ENCODE assay signal across 7 mouse cellular contexts in genomic region chr10:111506101-111506925, GRCm38 (mm10). TPM values are rescaled to one million over a fixed set of nuclear protein-coding genes. Genes with fewer than 3 reads are reported as not detected.
DNase-seq lines count a peak whose midpoint lies in the region; ATAC-seq and TF ChIP-seq lines count a peak whose summit lies in the region.

Gene Phlda1 (plus strand): TSS chr10:111506286.

- peak; percentile 51 for TF ChIP-seq CTCF in heart, adult 2 months (IDR thresholded peaks at IDR 0.05)

- peak; percentile 98 to 99 for DNase-seq in adrenal gland, postnatal 36 days
- peak; percentile 97 for DNase-seq in heart, adult 2 months
- DNase-seq in kidney, adult 8-10 months, result peak; percentile 92 to 93
- DNase-seq in spleen, postnatal 10 days (ENCODE audit: low spot score in 2 of 2), result peak; percentile 80 to 89

- TF ChIP-seq POLR2A in heart, adult 2 months (IDR thresholded peaks at IDR 0.05; ENCODE audit: insufficient read depth, low read depth, low read length), result peak; percentile 87

- H3K36me3 ChIP-seq in embryonic facial prominence, embryonic 13.5 days, result no peaks in the 10 kb centered on the region
- peaks cover 4% of the 10 kb centered on the region; the same call in 1 of the 2 replicates for H3K36me3 ChIP-seq in heart, adult 2 months (ENCODE audit: control insufficient read depth, insufficient read depth, low read length)
- H3K36me3 ChIP-seq in limb, embryonic 13.5 days, result no peaks in the 10 kb centered on the region
- H3K36me3 ChIP-seq in midbrain, embryonic 16.5 days (ENCODE audit: control insufficient read depth, insufficient read depth, low read length), result no peaks in the 10 kb centered on the region

- no peak for TF ChIP-seq EP300 in heart, adult 2 months (IDR thresholded peaks at IDR 0.05; ENCODE audit: insufficient read depth, low read depth, low read length)

- no peaks in the 10 kb centered on the region for H3K79me2 ChIP-seq in heart, adult 2 months (replicated peaks; ENCODE audit: control insufficient read depth, insufficient read depth, low read length)

- H3K4me1 ChIP-seq in embryonic facial prominence, embryonic 13.5 days, result peaks cover 36% of the 10 kb centered on the region
- peaks cover 4% of the 10 kb centered on the region for H3K4me1 ChIP-seq in heart, adult 2 months (ENCODE audit: control insufficient read depth, insufficient read depth, low read length)
- peaks cover 55% of the 10 kb centered on the region for H3K4me1 ChIP-seq in limb, embryonic 13.5 days
- peaks cover 9% of the 10 kb centered on the region for H3K4me1 ChIP-seq in midbrain, embryonic 16.5 days (ENCODE audit: control insufficient read depth, insufficient read depth, low read length)

- under 1% methylated on average over 80 of the region's 94 CpGs for WGBS in embryonic facial prominence, embryonic 13.5 days
- under 1% methylated on average over 79 of the region's 94 CpGs for WGBS in heart, adult 2 months
- WGBS in limb, embryonic 13.5 days, result under 1% methylated on average over 74 of the region's 94 CpGs
- under 1% methylated on average over 67 of the region's 94 CpGs for WGBS in midbrain, embryonic 16.5 days

- no peaks in the 10 kb centered on the region for H3K9me3 ChIP-seq in embryonic facial prominence, embryonic 13.5 days
- H3K9me3 ChIP-seq in limb, embryonic 13.5 days, result no peaks in the 10 kb centered on the region
- no peaks in the 10 kb centered on the region for H3K9me3 ChIP-seq in midbrain, embryonic 16.5 days (replicated peaks; ENCODE audit: control insufficient read depth, low read length, poor library complexity, severe bottlenecking)

- peak; percentile 82 for ATAC-seq in embryonic facial prominence, embryonic 13.5 days (ENCODE audit: insufficient number of reproducible peaks, insufficient read depth, low FRiP score, low TSS enrichment, low read depth)
- ATAC-seq in limb, embryonic 13.5 days (ENCODE audit: low FRiP score, low read depth), result peak; percentile 89
- ATAC-seq in midbrain, embryonic 16.5 days, result peak; percentile 86

- peak within 1 kb of the TSS; percentile 89 for H3K4me3 ChIP-seq in embryonic facial prominence, embryonic 13.5 days
- peak within 1 kb of the TSS; percentile 82 for H3K4me3 ChIP-seq in heart, adult 2 months
- peak within 1 kb of the TSS; percentile 80 for H3K4me3 ChIP-seq in limb, embryonic 13.5 days
- peak within 1 kb of the TSS; percentile 79 for H3K4me3 ChIP-seq in midbrain, embryonic 16.5 days (ENCODE audit: low read depth, low read length)

- peak within 1 kb of the TSS; percentile 94 for H3K27ac ChIP-seq in embryonic facial prominence, embryonic 13.5 days
- peak within 1 kb of the TSS; percentile 93 for H3K27ac ChIP-seq in heart, adult 2 months
- peak within 1 kb of the TSS; percentile 95 for H3K27ac ChIP-seq in limb, embryonic 13.5 days
- peak within 1 kb of the TSS; percentile 89 for H3K27ac ChIP-seq in midbrain, embryonic 16.5 days (ENCODE audit: low read length)

- H3K4me2 ChIP-seq in embryonic facial prominence, embryonic 13.5 days, result peak within 1 kb of the TSS; percentile 83
- H3K4me2 ChIP-seq in limb, embryonic 13.5 days (replicated peaks), result peak within 1 kb of the TSS; percentile 80
- H3K4me2 ChIP-seq in midbrain, embryonic 16.5 days (ENCODE audit: low read length), result peak within 1 kb of the TSS; percentile 91

- H3K27me3 ChIP-seq in embryonic facial prominence, embryonic 13.5 days, result no peaks in the 10 kb centered on the region
- H3K27me3 ChIP-seq in heart, adult 2 months (ENCODE audit: control insufficient read depth, insufficient read depth, low read length), result no peaks in the 10 kb centered on the region
- H3K27me3 ChIP-seq in limb, embryonic 13.5 days, result no peaks in the 10 kb centered on the region
- H3K27me3 ChIP-seq in midbrain, embryonic 16.5 days (ENCODE audit: control insufficient read depth, insufficient read depth, low read depth, low read length), result no peaks in the 10 kb centered on the region

- intact Hi-C loops in heart, adult 2 months (cut with DNase I), result loop anchor here (5.0 to 10.0 kb wide), 4 partner anchors 41 to 308 kb away; no protein-coding TSS in a partner anchor

- peak within 1 kb of the TSS; percentile 94 for H3K9ac ChIP-seq in embryonic facial prominence, embryonic 13.5 days
- H3K9ac ChIP-seq in heart, adult 2 months (ENCODE audit: low read depth, low read length), result peak within 1 kb of the TSS; percentile 89
- H3K9ac ChIP-seq in limb, embryonic 13.5 days, result peak within 1 kb of the TSS; percentile 94
- peak within 1 kb of the TSS; percentile 93 for H3K9ac ChIP-seq in midbrain, embryonic 16.5 days (ENCODE audit: low read depth, low read length)

RNA-seq across cellular contexts. Expression of gene Phlda1, which starts in this region (rescaled TPM):
- total RNA-seq in adrenal gland, postnatal 36 days (2021), result 100 to 1,000 TPM; 120 to 126 TPM
- 32.0 and 36.6 TPM in 2 replicates for polyA plus RNA-seq in embryonic facial prominence, embryonic 13.5 days (2015; fragmentation: Nextera tagmentation; extraction: Ambion mirVana)
- 10 to 100 TPM; 13.4 to 16.2 TPM for total RNA-seq in heart, adult 2 months (2021)
- 8.4 and 16.8 TPM in 2 replicates for polyA plus RNA-seq in heart, adult 2 months (2012; rRNA removed)
- polyA plus RNA-seq in limb, embryonic 13.5 days (2015; fragmentation: Nextera tagmentation; extraction: Ambion mirVana), result 42.2 and 43.9 TPM in 2 replicates
- polyA plus RNA-seq in midbrain, embryonic 16.5 days (2015; fragmentation: Nextera tagmentation; extraction: Ambion mirVana), result 30.8 and 30.9 TPM in 2 replicates

Comparison
In these comparisons a context has a peak if more than half of its experiments do, and no peak if none do; other contexts are left out.
1. Peak in every context shown above with its lines: DNase-seq, ATAC-seq, H3K4me3 ChIP-seq and H3K27ac ChIP-seq.
2. RNA of gene Phlda1 (total RNA-seq): 120 to 126 TPM in adrenal gland, postnatal 36 days; 13.4 to 16.2 TPM in heart, adult 2 months; every median in the first group is over 4 times any median in the second.